Mouse (Mus musculus): ENCODE results near the gene Brd4. TPM values are rescaled to one million over a fixed set of nuclear protein-coding genes. Genes with fewer than 3 reads are reported as not detected.

Brd4 gene
- total and polyA plus RNA-seq, 3 experiments = 12.3 to 91.4 TPM; not detected in 1

- no peak for DNase-seq (ENCODE audit: low read depth, low spot score)
- H3K79me2 ChIP-seq (ENCODE audit: control insufficient read depth, insufficient read depth, low read length, poor library complexity) = peaks cover 78% of the 10 kb centered on the region
- no peaks in the 10 kb centered on the region for H3K9me3 ChIP-seq (replicated peaks; ENCODE audit: insufficient read depth, low read length)
- H3K27ac ChIP-seq (ENCODE audit: control insufficient read depth, low read depth, low read length) = no peak overlapping the region
- TF ChIP-seq USF2 (IDR thresholded peaks at IDR 0.05; ENCODE audit: borderline replicate concordance in 1 of 2, insufficient read depth in 1 of 2, low read depth in 1 of 2, low read length in 2 of 2) (no peak), JUND (IDR thresholded peaks at IDR 0.05; ENCODE audit: low read depth, low read length) (no peak), POLR2A (IDR thresholded peaks at IDR 0.05; ENCODE audit: control insufficient read depth in 1 of 2, insufficient read depth in 1 of 2, low read depth in 1 of 2, low read length in 2 of 2, poor library complexity in 1 of 2) (no peak), ZMIZ1 (IDR thresholded peaks at IDR 0.05; ENCODE audit: low read depth, low read length) (no peak), UBTF (IDR thresholded peaks at IDR 0.05; ENCODE audit: borderline replicate concordance, insufficient read depth, low read depth, low read length) (no peak), MYB (IDR thresholded peaks at IDR 0.05; ENCODE audit: low read depth, low read length) (no peak), SMC3 (IDR thresholded peaks at IDR 0.05; ENCODE audit: low read depth, low read length) (no peak), CHD2 (IDR thresholded peaks at IDR 0.05; ENCODE audit: low read length) (no peak), TBP (IDR thresholded peaks at IDR 0.05; ENCODE audit: low read depth, low read length) (no peak), POLR2AphosphoS2 (IDR thresholded peaks at IDR 0.05; ENCODE audit: low read length) (no peak), MXI1 (IDR thresholded peaks at IDR 0.05; ENCODE audit: low read depth, low read length) (no peak), MAX (IDR thresholded peaks at IDR 0.05; ENCODE audit: low read length) (no peak)
- H3K9ac ChIP-seq (ENCODE audit: control insufficient read depth, low read depth, low read length, poor library complexity, severe bottlenecking) = no peak overlapping the region
- peaks cover 10 to 15% of the 10 kb centered on the region in 2 experiments for H3K36me3 ChIP-seq (ENCODE audit: control insufficient read depth in 1 of 2, insufficient read depth in 2 of 2, low read length in 2 of 2)
- peaks cover 0 to 6% of the 10 kb centered on the region in 2 experiments; a peak in 2 of 4 replicates for H3K4me1 ChIP-seq (ENCODE audit: control insufficient read depth in 1 of 2, insufficient read depth in 2 of 2, low read length in 2 of 2)
- no peak overlapping the region for H3K4me3 ChIP-seq (ENCODE audit: control insufficient read depth in 1 of 2, insufficient read depth in 1 of 2, low read depth in 2 of 2, low read length in 2 of 2)
- H3K27me3 ChIP-seq (ENCODE audit: control insufficient read depth in 1 of 2, insufficient read depth in 2 of 2, low read length in 2 of 2) = no peaks in the 10 kb centered on the region
Observed at GRCm38 (mm10) chr17:32257944-32258343, 26.6 kb downstream of the Brd4 start.

GRCm38 (mm10) chr17:32257452-32257851 is 27.1 kb downstream of the Brd4 start:
- DNase-seq (ENCODE audit: low read depth, low spot score) = no peak
- Histone ChIP-seq H3K27ac (ENCODE audit: control insufficient read depth, low read depth, low read length) (no peak overlapping the region), H3K36me3 (ENCODE audit: control insufficient read depth in 1 of 2, insufficient read depth in 2 of 2, low read length in 2 of 2) (peaks cover 11 to 18% of the 10 kb centered on the region in 2 experiments), H3K27me3 (ENCODE audit: control insufficient read depth in 1 of 2, insufficient read depth in 2 of 2, low read length in 2 of 2) (no peaks in the 10 kb centered on the region), H3K9ac (ENCODE audit: control insufficient read depth, low read depth, low read length, poor library complexity, severe bottlenecking) (no peak overlapping the region), H3K79me2 (ENCODE audit: control insufficient read depth, insufficient read depth, low read length, poor library complexity) (peaks cover 76% of the 10 kb centered on the region), H3K4me3 (ENCODE audit: control insufficient read depth in 1 of 2, insufficient read depth in 1 of 2, low read depth in 2 of 2, low read length in 2 of 2) (no peak overlapping the region), H3K4me1 (ENCODE audit: control insufficient read depth in 1 of 2, insufficient read depth in 2 of 2, low read length in 2 of 2) (peaks cover 0 to 8% of the 10 kb centered on the region in 2 experiments; a peak in 2 of 4 replicates), H3K9me3 (replicated peaks; ENCODE audit: insufficient read depth, low read length) (no peaks in the 10 kb centered on the region)
- TF ChIP-seq NRF1 (IDR thresholded peaks at IDR 0.05; ENCODE audit: insufficient read depth, low read depth, low read length, poor library complexity, severe bottlenecking) (no peak), TBP (IDR thresholded peaks at IDR 0.05; ENCODE audit: low read depth, low read length) (no peak), USF1 (IDR thresholded peaks at IDR 0.05; ENCODE audit: low read depth, low read length) (no peak), SIN3A (IDR thresholded peaks at IDR 0.05; ENCODE audit: low read length) (no peak), TAL1 (IDR thresholded peaks at IDR 0.05; ENCODE audit: low read length) (no peak), POLR2AphosphoS5 (IDR thresholded peaks at IDR 0.05; ENCODE audit: borderline replicate concordance, low read depth, low read length) (no peak)

Measured in MEL (cell line).